Mouse (Mus musculus) myocyte (in vitro differentiated cells): ENCODE measurements at regions not wholly inside any gene's neighbourhood (a gene's known extent, or its start where the extent isn't known, plus 50 kb on each side); places are given as distances from the start of the nearest gene placed in this dataset.
"Not testable (repeated sequence)": the region's sequence is repeated elsewhere in the genome, so short reads cannot be mapped to it uniquely, and the experiment has no call there.

Experiments used
- MAX ChIP-seq: IDR thresholded peaks from one replicate; pipeline ENCODE4 v1.6.1; 2011; ENCODE audit warnings: low read depth, mild to moderate bottlenecking, control low read depth
- MYOD1 ChIP-seq, 3 experiments: IDR thresholded peaks; one replicate each; pipeline ENCODE4 v1.6.1; 2011; ENCODE audit warnings: control low read depth in 2 of 3, low read depth in 2 of 3, mild to moderate bottlenecking in 2 of 3, moderate library complexity in 1 of 3; ENCODE audit not compliant: insufficient read length in 2 of 3, control insufficient read depth in 1 of 3
- MYOG ChIP-seq, 3 experiments: IDR thresholded peaks; one replicate each; pipeline ENCODE4 v1.6.1; 2011; ENCODE audit warnings: control low read depth in 2 of 3, low read depth in 2 of 3, mild to moderate bottlenecking in 2 of 3; ENCODE audit not compliant: insufficient read length in 2 of 3, control insufficient read depth in 1 of 3, insufficient read depth in 1 of 3
- POLR2A ChIP-seq: IDR thresholded peaks from one replicate; pipeline ENCODE4 v1.6.1; 2011; ENCODE audit warnings: low read depth, mild to moderate bottlenecking, control low read depth, moderate library complexity; ENCODE audit not compliant: insufficient read length
- POLR2AphosphoS2 ChIP-seq: IDR thresholded peaks from one replicate; pipeline ENCODE4 v1.6.1; 2011; ENCODE audit warnings: low read depth, control low read depth; ENCODE audit not compliant: insufficient read length
- TCF12 ChIP-seq: IDR thresholded peaks from one replicate; pipeline ENCODE4 v1.6.1; 2011; ENCODE audit warnings: mild to moderate bottlenecking, control low read depth; ENCODE audit not compliant: poor library complexity, insufficient read depth, severe bottlenecking
- USF1 ChIP-seq: IDR thresholded peaks from one replicate; pipeline ENCODE4 v1.6.1; 2011; ENCODE audit warnings: low read depth, mild to moderate bottlenecking, control low read depth, moderate library complexity

DNA sequence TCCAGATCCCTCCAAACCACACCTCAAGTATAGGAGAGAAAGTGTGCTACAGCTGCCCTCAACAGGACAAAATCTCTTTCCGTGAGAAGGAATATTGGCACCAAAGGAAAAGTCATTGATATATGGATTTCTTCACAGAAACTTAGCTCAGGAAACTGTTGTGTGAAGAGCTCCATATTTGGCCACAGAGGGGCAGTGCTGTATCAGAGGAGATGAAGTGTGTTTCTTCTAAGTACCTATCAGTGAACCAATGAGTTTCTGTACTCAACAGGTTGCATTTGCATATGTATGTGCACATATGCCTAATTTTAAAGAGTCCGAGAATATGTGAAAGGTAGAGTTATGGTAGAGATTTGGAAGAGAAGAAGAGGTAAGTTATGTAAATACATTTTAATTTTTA, 580.4 kb upstream of the Olfr1507 start:
- not testable (repeated sequence) for TF ChIP-seq MYOG (IDR thresholded peaks at IDR 0.05; ENCODE audit: control insufficient read depth in 1 of 3, insufficient read depth in 1 of 3, insufficient read length in 2 of 3, low read depth in 2 of 3); MAX; TCF12; USF1; POLR2AphosphoS2; MYOD1 (IDR thresholded peaks at IDR 0.05; ENCODE audit: control insufficient read depth in 1 of 3, insufficient read length in 2 of 3, low read depth in 2 of 3); POLR2A
